Mouse (Mus musculus) midbrain, embryonic 16.5 days (tissue): ENCODE results near the gene Ccdc36. TPM values are rescaled to one million over a fixed set of nuclear protein-coding genes. Genes with fewer than 3 reads are reported as not detected.

Source experiments
- ATAC-seq: fragments of 200-750 bp; cut with Nextera tagmentation; 2 replicates; pipeline ENCODE4 v1.8.0; 2017; ENCODE audit warnings: moderate TSS enrichment
- H3K27ac ChIP-seq: fragments of 300-500 bp; sonication (generic); 2 replicates; pipeline ENCODE4 v1.5.1; 2014; ENCODE audit warnings: mild to moderate bottlenecking, low read length, mixed read lengths
- H3K27me3 ChIP-seq: fragments of 300-500 bp; sonication (generic); 2 replicates; pipeline ENCODE4 v1.6.1; 2014; ENCODE audit warnings: low read depth, low read length, mixed read lengths; ENCODE audit not compliant: control insufficient read depth, insufficient read depth
- H3K36me3 ChIP-seq: fragments of 300-500 bp; sonication (generic); 2 replicates; pipeline ENCODE4 v1.6.1; 2014; ENCODE audit warnings: mild to moderate bottlenecking, low read length, moderate library complexity, mixed read lengths; ENCODE audit not compliant: control insufficient read depth, insufficient read depth
- H3K4me1 ChIP-seq: fragments of 300-500 bp; sonication (generic); 2 replicates; pipeline ENCODE4 v1.6.1; 2014; ENCODE audit warnings: mild to moderate bottlenecking, low read length, mixed read lengths; ENCODE audit not compliant: control insufficient read depth, insufficient read depth
- H3K4me2 ChIP-seq: fragments of 300-500 bp; sonication (generic); 2 replicates; pipeline ENCODE4 v1.6.1; 2014; ENCODE audit warnings: mild to moderate bottlenecking, low read length, mixed read lengths
- H3K4me3 ChIP-seq: fragments of 300-500 bp; sonication (generic); 2 replicates; pipeline ENCODE4 v1.5.1; 2014; ENCODE audit warnings: low read depth, mild to moderate bottlenecking, low read length, moderate library complexity, mixed read lengths
- H3K9ac ChIP-seq: fragments of 300-500 bp; sonication (generic); 2 replicates; pipeline ENCODE4 v1.6.1; 2014; ENCODE audit warnings: low read depth, low read length, mixed read lengths
- H3K9me3 ChIP-seq: fragments of 300-500 bp; sonication (generic); replicated peaks from 2 replicates; pipeline ENCODE4 v1.6.1; 2014; ENCODE audit warnings: mild to moderate bottlenecking, low read length, mixed read lengths; ENCODE audit not compliant: control insufficient read depth, poor library complexity, severe bottlenecking
- WGBS: fragments of 180-500 bp; shearing (Covaris S2); extraction: QIAGEN DNeasy Blood & Tissue Kit; methylation state at CpG from one replicate; pipeline ENCODE4 v1.1.7; 2014; 5-methylcytosine and 5-hydroxymethylcytosine counted together
- polyA plus RNA-seq: library from polyadenylated mRNA; unstranded; fragments of >200 nt; fragmentation: Nextera tagmentation; extraction: Ambion mirVana; gene quantifications from 2 replicates; pipeline ENCODE4 v1.2.1, GENCODE M21; 2015

Gene Ccdc36
- polyA plus RNA-seq, result 1.7 and 2.6 TPM in 2 replicates

GRCm38 (mm10) chr9:108428384-108428783 lies at the start of gene Ccdc36:
Gene Ccdc36, minus strand, starts transcription at chr9:108428484.
- no peaks in the 10 kb centered on the region for H3K36me3 ChIP-seq

DNA sequence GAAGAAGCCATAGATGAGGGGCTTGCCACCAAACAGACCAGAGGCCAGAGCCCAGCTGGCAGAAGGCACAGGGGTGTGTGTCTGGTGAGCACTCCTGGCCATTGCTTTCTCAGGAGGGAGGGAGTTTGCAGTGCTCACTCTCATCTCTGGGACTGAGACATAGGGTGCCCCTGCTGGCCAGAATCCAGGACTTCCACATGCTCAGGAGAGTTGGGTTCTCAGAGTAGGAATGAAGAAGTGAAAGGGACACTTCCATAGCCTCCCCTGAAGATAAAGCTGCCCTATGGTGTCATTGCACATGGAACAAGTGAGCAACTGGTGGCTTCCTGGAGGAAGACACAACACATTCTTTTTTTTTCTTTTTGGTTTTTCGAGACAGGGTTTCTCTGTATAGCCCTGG lies 46.2 kb upstream of the Ccdc36 start:
- no peak for ATAC-seq
- Histone ChIP-seq H3K4me2 (no peak overlapping the region), H3K4me3 (no peak overlapping the region), H3K9ac (no peak overlapping the region), H3K27ac (no peak overlapping the region), H3K27me3 (no peaks in the 10 kb centered on the region), H3K36me3 (no peaks in the 10 kb centered on the region), H3K4me1 (peaks cover 9% of the 10 kb centered on the region), H3K9me3 (no peaks in the 10 kb centered on the region)
- WGBS, result 73% methylated on average over 1 of the region's 1 CpGs

More at GRCm38 (mm10) chr9:108428384-108428783, at the start of gene Ccdc36:
- Histone ChIP-seq H3K27me3 (no peaks in the 10 kb centered on the region), H3K9me3 (no peaks in the 10 kb centered on the region), H3K4me3 (no peak within 1 kb of the TSS), H3K4me2 (no peak within 1 kb of the TSS), H3K4me1 (no peaks in the 10 kb centered on the region), H3K9ac (no peak within 1 kb of the TSS), H3K27ac (no peak within 1 kb of the TSS)
- no peak for ATAC-seq

DNA sequence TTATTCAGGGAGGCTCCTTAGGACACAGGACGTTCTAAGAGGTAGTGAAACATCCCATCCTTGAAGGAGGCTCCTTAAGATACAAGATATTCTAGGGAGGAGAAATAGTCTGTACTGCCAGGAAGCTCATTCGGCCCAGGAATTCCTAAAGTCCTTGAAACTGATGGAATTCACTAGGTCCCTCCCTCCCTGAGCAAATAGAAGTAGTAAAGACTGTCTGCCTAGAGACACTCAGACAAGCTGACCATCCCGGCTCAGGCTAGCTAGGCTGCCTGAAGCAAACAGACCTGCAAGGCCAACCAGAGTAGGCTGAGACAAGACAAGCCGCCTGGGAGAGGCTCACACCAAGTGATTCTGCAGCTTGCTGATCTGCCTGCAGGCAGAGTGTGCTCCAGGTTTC lies 41.6 kb upstream of the Ccdc36 start:
- Histone ChIP-seq H3K4me2 (no peak overlapping the region), H3K4me3 (no peak overlapping the region), H3K27ac (no peak overlapping the region), H3K9me3 (no peaks in the 10 kb centered on the region), H3K36me3 (no peaks in the 10 kb centered on the region), H3K27me3 (no peaks in the 10 kb centered on the region), H3K4me1 (no peaks in the 10 kb centered on the region), H3K9ac (no peak overlapping the region)
- 80% methylated on average over 4 of the region's 4 CpGs for WGBS
- ATAC-seq, result no peak

DNA sequence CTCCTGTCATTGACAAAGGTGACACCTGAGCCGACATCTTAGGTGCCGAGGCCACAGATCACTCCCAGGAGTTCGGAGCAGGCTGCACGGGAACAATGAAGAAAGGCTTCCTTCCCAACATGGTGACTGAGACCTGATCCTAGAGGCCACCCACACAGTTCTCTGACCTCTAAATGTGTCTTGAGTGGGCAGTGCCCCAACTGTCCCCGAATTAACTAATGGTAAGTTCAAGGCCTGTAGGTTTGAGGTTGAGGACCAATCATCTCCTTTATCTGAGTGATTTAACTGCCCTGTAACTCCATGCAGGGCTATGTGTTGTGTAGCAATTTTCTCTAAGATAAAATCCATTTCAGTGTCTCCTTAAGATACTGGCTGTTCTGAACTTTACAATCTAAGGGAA lies 41.1 kb upstream of the Ccdc36 start:
- 84% methylated on average over 5 of the region's 5 CpGs for WGBS
- H3K4me3 ChIP-seq, result no peak overlapping the region
- no peaks in the 10 kb centered on the region for H3K4me1 ChIP-seq
- no peaks in the 10 kb centered on the region for H3K27me3 ChIP-seq
- H3K27ac ChIP-seq, result no peak overlapping the region
- no peaks in the 10 kb centered on the region for H3K9me3 ChIP-seq
- H3K36me3 ChIP-seq, result peaks cover 2% of the 10 kb centered on the region; the same call in 1 of the 2 replicates
- H3K4me2 ChIP-seq, result no peak overlapping the region
- no peak for ATAC-seq
- H3K9ac ChIP-seq, result no peak overlapping the region

DNA sequence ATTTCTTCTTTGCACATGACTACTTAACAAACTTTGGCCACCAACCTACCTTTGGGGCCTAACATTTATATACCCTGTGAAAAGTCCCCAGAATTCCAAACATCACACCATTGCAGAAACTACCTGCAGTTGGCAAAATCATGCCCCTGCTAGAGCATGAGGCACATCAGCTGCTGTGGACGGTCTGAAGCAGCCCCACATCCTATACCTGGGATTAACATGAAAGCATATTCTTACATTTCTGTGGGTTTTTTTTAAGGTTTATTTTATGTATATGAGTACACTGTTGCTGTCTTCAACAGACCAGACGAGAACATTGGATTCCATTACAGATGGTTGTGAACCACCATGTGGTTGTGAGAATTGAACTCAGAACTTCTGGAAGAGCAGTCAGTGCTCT lies 37.9 kb upstream of the Ccdc36 start:
- Histone ChIP-seq H3K4me1 (peaks cover 10% of the 10 kb centered on the region), H3K9me3 (no peaks in the 10 kb centered on the region), H3K4me2 (no peak overlapping the region), H3K27ac (no peak overlapping the region), H3K9ac (no peak overlapping the region), H3K4me3 (no peak overlapping the region), H3K27me3 (no peaks in the 10 kb centered on the region), H3K36me3 (peaks cover 11% of the 10 kb centered on the region)
- ATAC-seq, result no peak
- WGBS, result 94% methylated on average over 2 of the region's 2 CpGs

DNA sequence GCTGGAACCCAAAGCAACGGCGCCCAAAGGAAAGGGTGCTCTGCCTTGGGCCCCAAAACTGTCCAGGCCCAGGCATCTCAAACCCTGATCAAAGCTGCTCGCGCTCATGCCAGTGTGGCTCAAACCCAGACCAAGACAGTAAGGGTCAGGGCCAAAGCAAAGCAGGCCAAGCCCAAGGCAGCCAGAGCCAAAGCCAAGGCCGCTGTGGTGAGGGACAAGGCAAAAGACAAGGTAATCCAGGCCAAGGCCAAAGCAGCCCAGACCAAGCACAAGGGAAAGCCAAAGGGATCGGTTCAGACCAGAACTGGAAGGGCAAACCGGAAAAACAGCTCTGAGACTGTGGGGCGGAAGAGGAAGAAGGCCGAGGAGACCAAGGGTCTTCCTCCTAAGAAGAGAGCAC lies 35.4 kb upstream of the Ccdc36 start:
- no peak for ATAC-seq
- Histone ChIP-seq H3K9ac (no peak overlapping the region), H3K9me3 (no peaks in the 10 kb centered on the region), H3K36me3 (peaks cover 11% of the 10 kb centered on the region), H3K27ac (no peak overlapping the region), H3K27me3 (no peaks in the 10 kb centered on the region), H3K4me2 (no peak overlapping the region), H3K4me1 (peaks cover 11% of the 10 kb centered on the region), H3K4me3 (no peak overlapping the region)
- WGBS, result 97% methylated on average over 9 of the region's 9 CpGs

DNA sequence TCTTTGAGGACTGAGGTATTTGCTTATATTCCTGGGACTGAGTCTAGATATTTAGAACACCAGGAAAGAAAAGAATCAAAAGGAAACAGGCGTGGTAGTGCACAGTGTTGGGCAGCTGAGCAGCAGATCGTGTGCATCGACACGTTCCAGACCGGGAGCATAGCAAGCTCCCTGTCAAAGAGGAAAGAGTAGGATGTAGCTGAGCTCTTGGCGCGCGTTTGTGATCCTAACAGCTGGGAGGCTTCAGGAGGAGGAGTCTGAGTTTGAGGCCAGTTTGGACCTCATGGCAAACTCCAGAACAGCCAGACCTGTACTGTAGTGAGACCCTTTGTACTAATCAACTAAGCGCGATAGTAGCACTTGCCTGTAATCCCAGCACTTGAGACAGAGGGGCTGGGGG lies 33.9 kb upstream of the Ccdc36 start:
- Histone ChIP-seq H3K36me3 (peaks cover 11% of the 10 kb centered on the region), H3K9ac (no peak overlapping the region), H3K27me3 (no peaks in the 10 kb centered on the region), H3K27ac (no peak overlapping the region), H3K4me3 (no peak overlapping the region), H3K4me2 (no peak overlapping the region), H3K4me1 (peaks cover 11% of the 10 kb centered on the region), H3K9me3 (no peaks in the 10 kb centered on the region)
- ATAC-seq, result no peak
- WGBS, result 90% methylated on average over 10 of the region's 10 CpGs

DNA sequence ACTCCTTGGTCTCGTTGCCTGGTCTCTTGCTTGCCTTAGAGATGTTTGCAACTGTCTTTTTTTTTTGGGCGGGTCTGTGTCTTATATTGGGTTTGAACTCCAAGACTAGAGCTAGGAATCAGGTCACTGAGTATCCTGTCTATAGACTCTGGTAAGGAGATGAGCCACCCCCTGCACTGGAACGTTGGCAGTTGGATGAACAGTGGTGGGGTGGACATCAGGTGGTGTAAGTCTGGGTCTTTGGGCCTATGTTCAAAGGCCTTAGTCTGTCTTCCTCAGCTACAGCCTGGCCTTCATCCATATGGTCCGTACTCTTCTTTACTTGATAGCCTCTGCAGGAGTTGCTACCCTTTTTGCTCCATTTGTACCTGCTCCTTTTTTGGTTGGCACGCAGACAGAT lies 33.4 kb upstream of the Ccdc36 start:
- Histone ChIP-seq H3K4me2 (peak overlapping the region; percentile 66), H3K27ac (no peak overlapping the region), H3K9ac (peak overlapping the region; percentile 82; the same call in 1 of the 2 replicates), H3K4me3 (peak overlapping the region; percentile 82), H3K36me3 (peaks cover 11% of the 10 kb centered on the region), H3K27me3 (no peaks in the 10 kb centered on the region), H3K4me1 (peaks cover 11% of the 10 kb centered on the region), H3K9me3 (no peaks in the 10 kb centered on the region)
- WGBS, result 92% methylated on average over 5 of the region's 5 CpGs
- ATAC-seq, result no peak

GRCm38 (mm10) chr9:108461181-108461631 lies 32.9 kb upstream of the Ccdc36 start, which contains the start of gene Klhdc8b:
Gene Klhdc8b, minus strand, starts transcription at chr9:108461581.
- Histone ChIP-seq H3K27ac (peak within 1 kb of the TSS; percentile 82), H3K4me1 (peaks cover 11% of the 10 kb centered on the region), H3K36me3 (peaks cover 11% of the 10 kb centered on the region), H3K27me3 (no peaks in the 10 kb centered on the region), H3K9me3 (no peaks in the 10 kb centered on the region), H3K4me2 (peak within 1 kb of the TSS; percentile 66), H3K9ac (peak within 1 kb of the TSS; percentile 82), H3K4me3 (peak within 1 kb of the TSS; percentile 82)
- 0 out of 2 replicates have a peak, but pooled peaks have one; percentile 10 for ATAC-seq
- 19% methylated on average over 11 of the region's 11 CpGs for WGBS
